Mouse (Mus musculus) spleen, adult 2 months (tissue): ENCODE data around the gene Lekr1. TPM values are rescaled to one million over a fixed set of nuclear protein-coding genes. Genes with fewer than 3 reads are reported as not detected.

Experiments
- DNase-seq, 2 experiments: peaks; one replicate each; pipeline versions ENCODE4 v3.0.0 to v3.0.0-alpha.2; 2012 to 2021; ENCODE audit warnings: low spot score in 2 of 2, low read depth in 1 of 2
- H3K27ac ChIP-seq: fragments of 200-500 bp; 2 replicates; pipeline ENCODE4 v1.5.1; 2012; ENCODE audit warnings: low read length, inconsistent platforms; ENCODE audit not compliant: insufficient read depth
- H3K27me3 ChIP-seq: fragments of 200-500 bp; 2 replicates; pipeline ENCODE4 v1.6.1; 2012; ENCODE audit warnings: mild to moderate bottlenecking, moderate library complexity, low read length, inconsistent platforms; ENCODE audit not compliant: control insufficient read depth, insufficient read depth
- H3K36me3 ChIP-seq: fragments of 200-500 bp; 2 replicates; pipeline ENCODE4 v1.6.1; 2012; ENCODE audit warnings: mild to moderate bottlenecking, low read length, inconsistent platforms; ENCODE audit not compliant: control insufficient read depth, insufficient read depth
- H3K4me1 ChIP-seq: fragments of 200-500 bp; 2 replicates; pipeline ENCODE4 v1.6.1; 2011; ENCODE audit warnings: inconsistent platforms; ENCODE audit not compliant: control insufficient read depth, insufficient read depth, insufficient read length
- H3K4me3 ChIP-seq: fragments of 200-500 bp; 2 replicates; pipeline ENCODE4 v1.5.1; 2011; ENCODE audit warnings: mild to moderate bottlenecking, inconsistent platforms; ENCODE audit not compliant: insufficient read depth, insufficient read length; ENCODE audit errors: extremely low read depth
- CTCF ChIP-seq: fragments of 200-500 bp; IDR thresholded peaks from 2 replicates; pipeline ENCODE4 v1.5.1; 2011; ENCODE audit warnings: mild to moderate bottlenecking, inconsistent platforms; ENCODE audit not compliant: insufficient read depth, insufficient read length, insufficient replicate concordance; ENCODE audit errors: extremely low read depth
- POLR2A ChIP-seq: fragments of 200-500 bp; IDR thresholded peaks from 2 replicates; pipeline ENCODE4 v1.6.1; 2011; ENCODE audit warnings: low read depth, low read length, inconsistent platforms
- WGBS: fragments of 180-500 bp; shearing (Covaris S2); methylation state at CpG from one replicate; pipeline ENCODE4 v1.1.7; 2018; 5-methylcytosine and 5-hydroxymethylcytosine counted together
- polyA plus RNA-seq: library from polyadenylated mRNA; depleted of rRNA; stranded (reverse); fragments of >200 nt; gene quantifications from 2 replicates; pipeline ENCODE4 v1.2.3, GENCODE M21; 2012; rRNA removed

Gene Lekr1
- polyA plus RNA-seq, 1 experiment = 0.20 TPM

GRCm38 (mm10) chr3:65868931-65869330, 202.9 kb downstream of the Lekr1 start:
- TF ChIP-seq CTCF = no peak
- TF ChIP-seq POLR2A = no peak
- H3K4me3 ChIP-seq = no peak overlapping the region
- no peaks in the 10 kb centered on the region for H3K36me3 ChIP-seq
- WGBS = 81% methylated on average over 8 of the region's 8 CpGs
- no peak for DNase-seq
- no peaks in the 10 kb centered on the region for H3K4me1 ChIP-seq
- H3K27me3 ChIP-seq = no peaks in the 10 kb centered on the region; the same call in 1 of the 2 replicates
- H3K27ac ChIP-seq = no peak overlapping the region

- no peak overlapping the region for H3K27ac ChIP-seq
- no peak for DNase-seq
- no peaks in the 10 kb centered on the region for H3K27me3 ChIP-seq
- H3K36me3 ChIP-seq = no peaks in the 10 kb centered on the region
- 84% methylated on average over 6 of the region's 6 CpGs for WGBS
- no peaks in the 10 kb centered on the region for H3K4me1 ChIP-seq
- TF ChIP-seq CTCF (no peak), POLR2A (no peak)
- no peak overlapping the region for H3K4me3 ChIP-seq
Measured at GRCm38 (mm10) chr3:65869724-65870123, 203.7 kb downstream of the Lekr1 start.

- 81% methylated on average over 12 of the region's 12 CpGs for WGBS
- Histone ChIP-seq H3K36me3 (no peaks in the 10 kb centered on the region), H3K27me3 (no peaks in the 10 kb centered on the region), H3K4me3 (no peak overlapping the region), H3K4me1 (no peaks in the 10 kb centered on the region), H3K27ac (no peak overlapping the region)
- TF ChIP-seq POLR2A (no peak), CTCF (no peak)
- DNase-seq = no peak
Measured at GRCm38 (mm10) chr3:65871188-65871603, 205.2 kb downstream of the Lekr1 start.

GRCm38 (mm10) chr3:65871609-65872272, 205.7 kb downstream of the Lekr1 start:
- Histone ChIP-seq H3K36me3 (no peaks in the 10 kb centered on the region), H3K27me3 (no peaks in the 10 kb centered on the region), H3K4me1 (no peaks in the 10 kb centered on the region), H3K27ac (no peak overlapping the region), H3K4me3 (no peak overlapping the region)
- no peak for DNase-seq
- WGBS = 82% methylated on average over 10 of the region's 10 CpGs
- TF ChIP-seq POLR2A (no peak), CTCF (no peak)

GRCm38 (mm10) chr3:65873093-65873830, 207.2 kb downstream of the Lekr1 start:
- no peak overlapping the region for H3K27ac ChIP-seq
- DNase-seq = no peak
- TF ChIP-seq POLR2A (no peak), CTCF (no peak)

More at GRCm38 (mm10) chr3:65873093-65873830, 207.2 kb downstream of the Lekr1 start:
- Histone ChIP-seq H3K27me3 (no peaks in the 10 kb centered on the region), H3K4me1 (no peaks in the 10 kb centered on the region), H3K4me3 (no peak overlapping the region), H3K36me3 (no peaks in the 10 kb centered on the region)
- WGBS = 28% methylated on average over 13 of the region's 13 CpGs

Other genes with a start within 250 kb of the Lekr1 start
- gene Tiparp, start 137.8 kb upstream of the Lekr1 start, polyA plus RNA-seq = 1.8 and 2.4 TPM in 2 replicates